Mouse (Mus musculus) heart, embryonic 11.5 days (tissue): ENCODE results near the gene Tbc1d30. TPM values are rescaled to one million over a fixed set of nuclear protein-coding genes. Genes with fewer than 3 reads are reported as not detected.

Experiments
- ATAC-seq: fragments of 200-750 bp; cut with Nextera tagmentation; replicated peaks from 2 replicates; pipeline ENCODE4 v1.8.0; 2017; ENCODE audit warnings: moderate library complexity; ENCODE audit not compliant: insufficient number of reproducible peaks, low FRiP score, low TSS enrichment
- H3K27ac ChIP-seq: fragments of 300-500 bp; sonication (generic); 2 replicates; pipeline ENCODE4 v1.5.1; 2014; ENCODE audit warnings: mild to moderate bottlenecking, low read depth, low read length
- H3K27me3 ChIP-seq: fragments of 300-500 bp; sonication (generic); 2 replicates; pipeline ENCODE4 v1.6.1; 2014; ENCODE audit warnings: mild to moderate bottlenecking, low read length, mixed read lengths; ENCODE audit not compliant: control insufficient read depth, insufficient read depth
- H3K36me3 ChIP-seq: fragments of 300-500 bp; sonication (generic); 2 replicates; pipeline ENCODE4 v1.6.1; 2014; ENCODE audit warnings: mild to moderate bottlenecking, low read length, moderate library complexity, mixed read lengths; ENCODE audit not compliant: control insufficient read depth, insufficient read depth
- H3K4me1 ChIP-seq: fragments of 300-500 bp; sonication (generic); 2 replicates; pipeline ENCODE4 v1.6.1; 2014; ENCODE audit warnings: low read length; ENCODE audit not compliant: control insufficient read depth, insufficient read depth
- H3K4me2 ChIP-seq: fragments of 300-500 bp; sonication (generic); 2 replicates; pipeline ENCODE4 v1.6.1; 2014; ENCODE audit warnings: mild to moderate bottlenecking, moderate library complexity
- H3K4me3 ChIP-seq: fragments of 300-500 bp; sonication (generic); 2 replicates; pipeline ENCODE4 v1.5.1; 2014; ENCODE audit warnings: low read depth, low read length
- H3K9ac ChIP-seq: fragments of 300-500 bp; sonication (generic); 2 replicates; pipeline ENCODE4 v1.6.1; 2014; ENCODE audit warnings: mild to moderate bottlenecking, low read depth, low read length, moderate library complexity
- H3K9me3 ChIP-seq: fragments of 300-500 bp; sonication (generic); replicated peaks from 2 replicates; pipeline ENCODE4 v1.6.1; 2016; ENCODE audit warnings: low read length; ENCODE audit not compliant: control insufficient read depth
- WGBS: fragments of 180-500 bp; shearing (Covaris S2); extraction: QIAGEN DNeasy Blood & Tissue Kit; methylation state at CpG from one replicate; pipeline ENCODE4 v1.1.7; 2014; ENCODE audit not compliant: insufficient replicate concordance; 5-methylcytosine and 5-hydroxymethylcytosine counted together
- polyA plus RNA-seq: library from polyadenylated mRNA; unstranded; fragments of >200 nt; fragmentation: Nextera tagmentation; extraction: Ambion mirVana; gene quantifications from 2 replicates; pipeline ENCODE4 v1.2.1, GENCODE M21; 2014

The Tbc1d30 gene
- polyA plus RNA-seq, 1 experiment from 2014 or later: 1.5 TPM

DNA sequence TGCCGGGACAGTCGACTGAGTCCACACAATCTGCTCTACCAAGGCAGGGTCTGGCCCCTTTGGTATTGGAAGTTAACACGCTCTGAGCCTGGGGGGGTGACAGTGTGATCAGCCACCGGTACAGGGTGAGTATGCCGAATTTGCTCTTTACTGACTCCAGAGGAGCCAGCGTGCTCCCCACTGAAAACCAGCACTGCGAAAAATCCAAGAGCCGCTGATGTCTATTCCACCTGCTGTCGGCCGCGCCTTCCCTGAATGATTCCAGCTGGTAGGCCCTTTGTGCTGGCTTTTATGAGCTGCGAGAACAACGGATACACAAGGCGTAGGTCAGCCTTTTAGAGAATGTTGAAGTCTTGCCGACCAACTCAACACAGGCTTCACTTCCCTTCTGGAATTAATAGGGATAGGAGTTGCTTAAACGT is 123.1 kb downstream of the Tbc1d30 start:
- H3K9ac ChIP-seq: no peak overlapping the region
- no peaks in the 10 kb centered on the region for H3K9me3 ChIP-seq
- H3K4me2 ChIP-seq: no peak overlapping the region
- H3K27ac ChIP-seq: no peak overlapping the region
- no peaks in the 10 kb centered on the region for H3K4me1 ChIP-seq
- no peak for ATAC-seq
- H3K4me3 ChIP-seq: no peak overlapping the region
- H3K27me3 ChIP-seq: no peaks in the 10 kb centered on the region
- WGBS: 71% methylated on average over 16 of the region's 16 CpGs
- H3K36me3 ChIP-seq: no peaks in the 10 kb centered on the region

DNA sequence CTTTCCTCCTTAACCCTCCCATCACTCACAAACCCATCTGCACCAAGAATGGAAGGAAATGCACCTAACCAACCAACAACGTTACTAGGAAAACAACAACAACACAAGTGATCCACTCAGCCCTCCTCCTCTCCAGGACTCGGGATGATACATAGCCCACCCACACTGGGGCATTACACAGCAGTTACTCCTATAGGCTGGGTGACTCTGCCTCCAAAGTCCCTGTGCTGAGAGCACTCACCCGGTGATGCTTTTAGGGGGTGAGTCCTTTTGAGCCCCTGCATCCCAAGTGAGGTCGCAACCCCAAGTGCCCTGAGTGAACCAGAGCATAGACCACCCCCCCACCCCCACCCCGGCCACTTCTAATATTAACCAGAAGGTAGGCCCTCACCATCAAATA is 123.7 kb downstream of the Tbc1d30 start:
- Histone ChIP-seq H3K4me3 (no peak overlapping the region), H3K9me3 (no peaks in the 10 kb centered on the region), H3K27me3 (no peaks in the 10 kb centered on the region), H3K36me3 (no peaks in the 10 kb centered on the region), H3K4me1 (no peaks in the 10 kb centered on the region), H3K4me2 (no peak overlapping the region), H3K9ac (no peak overlapping the region), H3K27ac (no peak overlapping the region)
- ATAC-seq: no peak
- 71% methylated on average over 5 of the region's 5 CpGs for WGBS

DNA sequence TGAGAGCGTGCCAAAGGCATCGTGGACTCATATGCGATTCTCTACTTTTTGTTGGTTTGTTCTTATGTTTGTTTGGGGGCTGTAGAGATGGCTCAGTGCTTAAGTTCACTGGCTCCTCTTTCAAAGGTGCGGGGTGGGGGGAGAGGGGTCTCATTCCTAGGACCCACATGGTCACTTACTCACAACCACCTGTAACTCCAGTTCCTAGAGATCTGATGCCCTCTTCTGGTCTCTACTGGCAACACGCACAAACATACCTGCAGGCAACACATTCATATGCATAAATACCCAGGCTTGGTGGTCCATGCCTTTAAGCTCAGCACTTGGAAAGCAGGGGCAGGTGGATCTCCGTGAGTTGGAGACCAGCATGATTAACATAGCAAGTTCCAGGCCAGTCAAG is 125.4 kb downstream of the Tbc1d30 start:
- Histone ChIP-seq H3K27me3 (no peaks in the 10 kb centered on the region), H3K27ac (no peak overlapping the region), H3K36me3 (no peaks in the 10 kb centered on the region), H3K9ac (no peak overlapping the region), H3K4me1 (no peaks in the 10 kb centered on the region), H3K4me3 (no peak overlapping the region), H3K9me3 (peaks cover under 1% of the 10 kb centered on the region; the same call in 1 of the 2 replicates), H3K4me2 (no peak overlapping the region)
- no peak for ATAC-seq
- WGBS: 80% methylated on average over 6 of the region's 6 CpGs

DNA sequence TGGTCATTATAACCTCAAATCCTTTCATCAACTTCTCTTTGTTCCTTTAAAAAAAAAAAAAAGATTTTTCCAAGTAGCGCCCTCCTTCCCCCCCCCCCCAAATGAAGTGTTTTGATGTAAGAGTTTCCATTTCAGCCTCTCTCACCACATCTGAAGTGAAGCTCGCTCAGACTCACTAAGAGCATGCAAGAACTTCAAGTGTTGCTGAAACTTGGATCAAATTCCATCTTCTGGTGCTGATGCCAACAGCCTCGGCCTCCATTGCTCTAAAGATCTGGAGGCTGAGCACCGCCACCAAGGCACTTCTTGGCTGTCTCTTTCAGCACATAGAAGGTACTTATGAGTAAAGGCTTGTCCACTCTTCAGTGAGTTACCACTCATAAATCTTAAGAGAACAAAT is 128.2 kb downstream of the Tbc1d30 start:
- peaks cover 3% of the 10 kb centered on the region; the same call in 1 of the 2 replicates for H3K9me3 ChIP-seq
- no peak overlapping the region for H3K9ac ChIP-seq
- no peaks in the 10 kb centered on the region for H3K36me3 ChIP-seq
- no peak for ATAC-seq
- H3K4me3 ChIP-seq: no peak overlapping the region
- no peak overlapping the region for H3K27ac ChIP-seq
- no peaks in the 10 kb centered on the region for H3K27me3 ChIP-seq
- 76% methylated on average over 3 of the region's 4 CpGs for WGBS
- H3K4me2 ChIP-seq: no peak overlapping the region
- no peaks in the 10 kb centered on the region for H3K4me1 ChIP-seq

DNA sequence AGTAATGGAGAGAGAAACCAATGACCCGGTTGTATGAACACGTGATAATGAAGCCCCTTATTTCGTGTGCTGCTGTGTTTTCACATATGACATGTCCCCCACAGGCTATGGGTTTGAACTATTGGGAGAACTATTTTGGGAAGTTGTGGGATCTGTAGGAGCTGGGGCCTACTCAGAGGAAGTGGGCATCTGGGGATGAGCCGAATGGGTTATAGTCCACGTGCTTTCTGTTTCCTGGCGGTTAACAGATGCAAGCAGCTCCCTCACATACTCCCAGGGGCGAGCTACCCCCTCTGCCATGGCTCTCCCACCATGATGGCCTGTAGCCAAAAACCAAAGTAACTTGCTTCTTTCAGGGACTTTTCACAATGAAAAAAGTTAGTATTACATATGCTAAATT is 132.5 kb downstream of the Tbc1d30 start:
- H3K9ac ChIP-seq: no peak overlapping the region
- no peak for ATAC-seq
- 88% methylated on average over 7 of the region's 7 CpGs for WGBS
- no peaks in the 10 kb centered on the region for H3K27me3 ChIP-seq
- no peaks in the 10 kb centered on the region for H3K36me3 ChIP-seq
- H3K27ac ChIP-seq: no peak overlapping the region
- H3K4me2 ChIP-seq: no peak overlapping the region
- H3K4me1 ChIP-seq: no peaks in the 10 kb centered on the region
- no peak overlapping the region for H3K4me3 ChIP-seq
- H3K9me3 ChIP-seq: peaks cover 3% of the 10 kb centered on the region; the same call in 1 of the 2 replicates

DNA sequence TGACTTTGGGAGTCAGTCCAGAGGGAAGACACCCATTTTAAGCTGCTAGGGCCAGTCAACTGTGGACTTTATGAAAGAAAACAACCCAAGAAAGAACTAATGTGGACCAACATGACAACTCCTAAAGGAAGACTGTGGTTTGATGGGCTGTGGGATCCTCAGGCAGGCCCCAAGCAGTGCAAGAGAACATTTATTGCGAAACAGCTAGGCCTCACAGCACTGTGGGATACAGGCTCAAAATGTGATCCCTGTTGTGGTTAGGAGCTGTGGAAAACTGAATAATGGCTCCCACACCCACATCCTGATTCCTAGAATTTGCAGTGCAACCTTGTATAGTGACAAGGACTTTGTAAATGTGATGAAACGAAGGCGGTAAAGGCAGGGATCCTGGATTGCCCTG is 134.3 kb downstream of the Tbc1d30 start:
- Histone ChIP-seq H3K4me3 (no peak overlapping the region), H3K9me3 (peaks cover 3% of the 10 kb centered on the region; the same call in 1 of the 2 replicates), H3K4me1 (no peaks in the 10 kb centered on the region), H3K4me2 (no peak overlapping the region), H3K36me3 (no peaks in the 10 kb centered on the region), H3K27ac (no peak overlapping the region), H3K27me3 (no peaks in the 10 kb centered on the region), H3K9ac (no peak overlapping the region)
- no peak for ATAC-seq
- 83% methylated on average over 3 of the region's 3 CpGs for WGBS

Other genes with a start within 250 kb of the Tbc1d30 start
- gene Gns, start 13.8 kb upstream of the Tbc1d30 start, polyA plus RNA-seq: 33.6 and 38.3 TPM in 2 replicates
- gene Rassf3, start 125.1 kb upstream of the Tbc1d30 start, polyA plus RNA-seq: 18.3 and 23.9 TPM in 2 replicates
- gene Tbk1, start 235.5 kb upstream of the Tbc1d30 start, polyA plus RNA-seq: 22.7 and 27.4 TPM in 2 replicates